Mouse (Mus musculus): ENCODE measurements at regions not wholly inside any gene's neighbourhood (a gene's known extent, or its start where the extent isn't known, plus 50 kb on each side); places are given as distances from the start of the nearest gene placed in this dataset.
"Not testable (repeated sequence)": the region's sequence is repeated elsewhere in the genome, so short reads cannot be mapped to it uniquely, and the experiment has no call there.

DNA sequence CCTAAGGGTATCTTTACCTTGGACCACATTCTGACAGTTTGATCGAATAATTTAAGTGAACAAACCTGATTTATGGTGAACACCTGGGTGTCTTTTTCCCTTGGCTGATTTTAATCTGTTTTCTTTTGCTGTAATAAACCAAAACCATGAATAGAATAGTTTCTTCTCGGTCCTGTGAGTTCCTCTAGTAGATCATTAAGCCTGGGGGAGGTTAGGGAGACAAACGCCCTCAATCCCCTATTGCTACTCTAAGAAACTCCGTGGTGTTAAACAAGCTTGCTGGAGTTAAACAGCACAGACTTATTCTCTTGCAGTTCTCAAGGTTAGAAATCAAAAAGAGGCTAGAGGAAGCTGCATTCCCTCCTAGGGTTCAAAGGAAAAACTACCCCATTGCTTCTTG lies 249.5 kb upstream of the Sfrp2 start:
- WGBS: 65% methylated on average over 4 of the region's 4 CpGs
- Histone ChIP-seq H3K4me1 (0 out of 2 replicates have a peak, but pooled peaks cover 6% of the 10 kb centered on the region), H3K27me3 (no peaks in the 10 kb centered on the region), H3K9ac (no peak overlapping the region), H3K4me3 (no peak overlapping the region), H3K4me2 (no peak overlapping the region), H3K9me3 (no peaks in the 10 kb centered on the region), H3K36me3 (no peaks in the 10 kb centered on the region), H3K27ac (no peak overlapping the region)
- ATAC-seq (ENCODE audit: borderline replicate concordance, extremely low read depth, low FRiP score, low TSS enrichment): no peak

GRCm38 (mm10) chr3:83517914-83518635 lies 248.0 kb upstream of the Sfrp2 start:
- WGBS: 50% methylated on average over 6 of the region's 6 CpGs
- no peaks in the 10 kb centered on the region for H3K36me3 ChIP-seq
- H3K9me3 ChIP-seq: no peaks in the 10 kb centered on the region
- H3K4me1 ChIP-seq: 0 out of 2 replicates have a peak, but pooled peaks cover 6% of the 10 kb centered on the region
- no peak overlapping the region for H3K9ac ChIP-seq
- ATAC-seq (ENCODE audit: borderline replicate concordance, extremely low read depth, low FRiP score, low TSS enrichment): no peak
- H3K27ac ChIP-seq: no peak overlapping the region
- H3K4me2 ChIP-seq: no peak overlapping the region
- no peaks in the 10 kb centered on the region for H3K27me3 ChIP-seq
- no peak overlapping the region for H3K4me3 ChIP-seq

DNA sequence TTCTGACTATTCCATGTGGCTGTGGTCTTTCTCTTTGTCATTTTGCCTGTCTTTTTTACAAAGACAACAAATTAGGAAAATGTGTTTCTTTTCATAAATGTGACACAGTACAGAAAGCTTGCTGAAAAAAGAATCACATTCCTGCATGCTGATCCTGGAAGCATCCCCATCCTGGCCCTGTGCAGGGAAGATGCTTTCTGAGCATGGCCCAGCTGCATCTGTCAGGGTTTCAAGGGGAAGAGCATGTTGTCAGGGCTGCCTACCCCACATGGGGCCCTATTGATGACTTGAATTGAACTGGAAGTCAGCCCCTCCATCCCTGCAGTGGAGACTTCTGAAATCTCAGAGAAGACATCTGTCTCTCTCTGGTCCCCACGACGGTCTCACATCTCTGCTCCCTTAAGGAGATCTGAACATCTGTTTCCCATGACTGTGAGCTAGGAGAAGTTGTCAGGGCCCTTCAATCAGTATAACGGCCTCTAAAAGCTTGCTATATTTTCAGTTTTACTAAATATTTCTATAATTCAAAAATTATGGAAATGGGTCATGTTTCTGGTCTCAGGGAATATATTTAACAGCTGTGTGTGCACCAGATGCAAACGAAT lies 235.8 kb upstream of the Sfrp2 start:
- no peaks in the 10 kb centered on the region for H3K9me3 ChIP-seq
- no peak overlapping the region for H3K9ac ChIP-seq
- H3K4me3 ChIP-seq: no peak overlapping the region
- H3K27ac ChIP-seq: no peak overlapping the region
- WGBS: 73% methylated on average over 4 of the region's 4 CpGs
- no peak overlapping the region for H3K4me2 ChIP-seq
- H3K36me3 ChIP-seq: no peaks in the 10 kb centered on the region
- H3K4me1 ChIP-seq: no peaks in the 10 kb centered on the region
- H3K27me3 ChIP-seq: no peaks in the 10 kb centered on the region
- no peak for ATAC-seq (ENCODE audit: borderline replicate concordance, extremely low read depth, low FRiP score, low TSS enrichment)

- H3K9me3 ChIP-seq; ATAC-seq (ENCODE audit: borderline replicate concordance, extremely low read depth, low FRiP score, low TSS enrichment); H3K27me3 ChIP-seq; H3K4me2 ChIP-seq; H3K9ac ChIP-seq; H3K36me3 ChIP-seq; H3K27ac ChIP-seq; H3K4me1 ChIP-seq; H3K4me3 ChIP-seq: not testable (repeated sequence)
- 41% methylated on average over 5 of the region's 5 CpGs for WGBS
These were observed 229.5 kb upstream of the Sfrp2 start for GRCm38 (mm10) chr3:83536624-83537023.

- Histone ChIP-seq H3K9ac (no peak overlapping the region), H3K36me3 (no peaks in the 10 kb centered on the region), H3K27me3 (no peaks in the 10 kb centered on the region), H3K27ac (no peak overlapping the region), H3K9me3 (no peaks in the 10 kb centered on the region), H3K4me2 (peak overlapping the region; percentile 31; the same call in 1 of the 2 replicates), H3K4me1 (peaks cover 9% of the 10 kb centered on the region; the same call in 1 of the 2 replicates), H3K4me3 (no peak overlapping the region)
- no peak; the same call in 1 of the 2 replicates for ATAC-seq (ENCODE audit: borderline replicate concordance, extremely low read depth, low FRiP score, low TSS enrichment)
- 32% methylated on average over 4 of the region's 4 CpGs for WGBS
These were observed 228.9 kb upstream of the Sfrp2 start for GRCm38 (mm10) chr3:83537231-83537630.

- Histone ChIP-seq H3K4me3 (no peak overlapping the region), H3K9me3 (no peaks in the 10 kb centered on the region), H3K9ac (no peak overlapping the region), H3K36me3 (no peaks in the 10 kb centered on the region), H3K4me2 (peak overlapping the region; percentile 31; the same call in 1 of the 2 replicates), H3K27me3 (no peaks in the 10 kb centered on the region), H3K4me1 (peaks cover 9% of the 10 kb centered on the region; the same call in 1 of the 2 replicates), H3K27ac (no peak overlapping the region)
- WGBS: 42% methylated on average over 7 of the region's 7 CpGs
- ATAC-seq (ENCODE audit: borderline replicate concordance, extremely low read depth, low FRiP score, low TSS enrichment): no peak
These were observed 228.4 kb upstream of the Sfrp2 start for GRCm38 (mm10) chr3:83537711-83538110.

- ATAC-seq (ENCODE audit: borderline replicate concordance, extremely low read depth, low FRiP score, low TSS enrichment): no peak
- Histone ChIP-seq H3K9ac (no peak overlapping the region), H3K4me2 (no peak overlapping the region), H3K4me3 (no peak overlapping the region), H3K27ac (no peak overlapping the region), H3K27me3 (no peaks in the 10 kb centered on the region), H3K4me1 (peaks cover 9% of the 10 kb centered on the region; the same call in 1 of the 2 replicates), H3K9me3 (no peaks in the 10 kb centered on the region), H3K36me3 (no peaks in the 10 kb centered on the region)
- 51% methylated on average over 2 of the region's 2 CpGs for WGBS
These were observed 227.2 kb upstream of the Sfrp2 start for GRCm38 (mm10) chr3:83538898-83539297.

GRCm38 (mm10) chr3:83540997-83541932 lies 224.9 kb upstream of the Sfrp2 start:
- no peak overlapping the region for H3K9ac ChIP-seq
- no peak overlapping the region for H3K4me2 ChIP-seq
- H3K27me3 ChIP-seq: no peaks in the 10 kb centered on the region
- no peak overlapping the region for H3K27ac ChIP-seq
- no peaks in the 10 kb centered on the region for H3K9me3 ChIP-seq
- ATAC-seq (ENCODE audit: borderline replicate concordance, extremely low read depth, low FRiP score, low TSS enrichment): no peak
- no peaks in the 10 kb centered on the region for H3K36me3 ChIP-seq
- H3K4me1 ChIP-seq: peaks cover 9% of the 10 kb centered on the region; the same call in 1 of the 2 replicates
- no peak overlapping the region for H3K4me3 ChIP-seq
- WGBS: 65% methylated on average over 11 of the region's 11 CpGs

DNA sequence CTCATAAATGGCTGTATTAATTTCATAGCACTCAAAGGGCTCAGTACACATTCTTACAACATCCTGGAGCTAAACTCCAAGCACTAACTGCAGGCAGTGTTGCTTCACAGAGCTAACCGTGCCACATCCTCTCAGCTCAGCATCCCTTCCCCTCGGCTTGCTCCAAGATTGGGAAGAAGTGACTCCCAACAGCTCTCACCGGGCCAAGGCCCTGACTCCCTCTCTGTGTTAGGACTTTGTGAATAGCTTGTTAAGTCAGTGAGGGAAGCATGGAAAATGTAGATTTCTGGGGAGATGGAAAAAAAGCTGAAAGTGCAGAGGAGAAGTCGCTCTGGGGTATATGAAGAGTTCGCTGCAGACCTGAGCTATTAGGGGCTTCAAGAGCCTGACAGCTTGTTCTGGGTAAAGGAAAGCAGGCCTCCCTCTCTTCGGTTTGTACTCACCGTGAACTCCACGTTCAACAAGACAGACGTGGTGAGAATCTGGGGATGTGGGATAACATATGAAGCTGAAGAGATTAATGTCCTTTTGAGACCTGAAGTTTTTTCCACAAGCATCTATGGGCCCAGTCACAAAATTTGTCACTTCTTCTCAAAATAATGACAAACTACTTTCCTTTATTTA lies 213.5 kb upstream of the Sfrp2 start:
- no peak for ATAC-seq (ENCODE audit: borderline replicate concordance, extremely low read depth, low FRiP score, low TSS enrichment)
- no peaks in the 10 kb centered on the region for H3K4me1 ChIP-seq
- H3K4me2 ChIP-seq: no peak overlapping the region
- whole genome bisulfite sequencing: 69% methylated on average over 9 of the region's 9 CpGs
- no peaks in the 10 kb centered on the region for H3K36me3 ChIP-seq
- no peak overlapping the region for H3K27ac ChIP-seq
- H3K9ac ChIP-seq: no peak overlapping the region
- H3K4me3 ChIP-seq: no peak overlapping the region
- H3K9me3 ChIP-seq: no peaks in the 10 kb centered on the region
- no peaks in the 10 kb centered on the region for H3K27me3 ChIP-seq

DNA sequence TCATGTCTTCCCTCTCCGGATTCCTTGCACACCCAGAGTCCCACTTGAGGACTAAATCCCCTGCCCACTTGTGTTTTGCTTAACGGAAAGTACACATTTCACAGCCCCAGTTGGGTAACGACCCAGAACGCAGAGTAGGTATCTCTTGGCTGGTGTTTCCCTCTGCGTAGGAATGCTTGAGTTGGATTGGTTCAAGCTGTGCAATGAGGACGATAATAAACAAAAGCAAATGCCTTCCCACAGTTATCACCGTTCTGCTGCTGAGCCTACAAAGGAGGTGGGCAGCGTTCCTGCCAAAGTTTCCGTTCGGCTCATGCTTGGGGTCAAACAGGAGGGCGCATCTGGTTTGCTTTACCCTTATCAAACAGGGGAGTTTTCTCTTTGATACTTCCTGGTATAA lies 212.3 kb upstream of the Sfrp2 start:
- no peaks in the 10 kb centered on the region for H3K4me1 ChIP-seq
- 42% methylated on average over 11 of the region's 11 CpGs for WGBS
- no peak overlapping the region for H3K4me3 ChIP-seq
- H3K36me3 ChIP-seq: no peaks in the 10 kb centered on the region
- H3K27me3 ChIP-seq: no peaks in the 10 kb centered on the region
- H3K9ac ChIP-seq: no peak overlapping the region
- H3K9me3 ChIP-seq: no peaks in the 10 kb centered on the region
- no peak for ATAC-seq (ENCODE audit: borderline replicate concordance, extremely low read depth, low FRiP score, low TSS enrichment)
- no peak overlapping the region for H3K4me2 ChIP-seq
- H3K27ac ChIP-seq: no peak overlapping the region

- ATAC-seq (ENCODE audit: borderline replicate concordance, extremely low read depth, low FRiP score, low TSS enrichment): no peak
- no peak overlapping the region for H3K9ac ChIP-seq
- no peak overlapping the region for H3K4me3 ChIP-seq
- no peaks in the 10 kb centered on the region for H3K27me3 ChIP-seq
- 71% methylated on average over 10 of the region's 10 CpGs for WGBS
- no peaks in the 10 kb centered on the region for H3K9me3 ChIP-seq
- H3K27ac ChIP-seq: no peak overlapping the region
- H3K4me1 ChIP-seq: no peaks in the 10 kb centered on the region
- H3K36me3 ChIP-seq: no peaks in the 10 kb centered on the region
- no peak overlapping the region for H3K4me2 ChIP-seq
These were observed 209.2 kb upstream of the Sfrp2 start for GRCm38 (mm10) chr3:83556788-83557515.

Measured in lung, embryonic 15.5 days (tissue).